Mouse (Mus musculus) lung, postnatal 0 days (tissue): ENCODE measurements around the gene Zfp462. TPM values are rescaled to one million over a fixed set of nuclear protein-coding genes. Genes with fewer than 3 reads are reported as not detected.

ENCODE experiments used
- ATAC-seq: fragments of 200-750 bp; cut with Nextera tagmentation; 2 replicates; pipeline ENCODE4 v1.8.0; 2017; ENCODE audit warnings: moderate library complexity
- DNase-seq: peaks from one replicate; pipeline ENCODE4 v3.0.0-alpha.2; 2016; ENCODE audit warnings: low spot score
- H3K27ac ChIP-seq: fragments of 300-500 bp; sonication (generic); 2 replicates; pipeline ENCODE4 v1.5.1; 2014; ENCODE audit warnings: antibody characterized with exemption, mild to moderate bottlenecking, low read length, mixed read lengths
- H3K27me3 ChIP-seq: fragments of 300-500 bp; sonication (generic); replicated peaks from 2 replicates; pipeline ENCODE4 v1.6.1; 2014; ENCODE audit warnings: low read length, mixed read lengths; ENCODE audit not compliant: insufficient read depth
- H3K36me3 ChIP-seq: fragments of 300-500 bp; sonication (generic); 2 replicates; pipeline ENCODE4 v1.6.1; 2014; ENCODE audit warnings: low read length, mixed read lengths; ENCODE audit not compliant: insufficient read depth
- H3K4me1 ChIP-seq: fragments of 300-500 bp; sonication (generic); 2 replicates; pipeline ENCODE4 v1.6.1; 2014; ENCODE audit warnings: antibody characterized with exemption, low read depth, low read length, mixed read lengths; ENCODE audit not compliant: insufficient read depth
- H3K4me2 ChIP-seq: fragments of 300-500 bp; sonication (generic); replicated peaks from 2 replicates; pipeline ENCODE4 v1.6.1; 2014; ENCODE audit warnings: low read depth, mild to moderate bottlenecking, low read length, moderate library complexity, mixed read lengths
- H3K4me3 ChIP-seq: fragments of 300-500 bp; sonication (generic); 2 replicates; pipeline ENCODE4 v1.5.1; 2014; ENCODE audit warnings: low read depth, low read length
- H3K9ac ChIP-seq: fragments of 300-500 bp; sonication (generic); replicated peaks from 2 replicates; pipeline ENCODE4 v1.6.1; 2014; ENCODE audit warnings: low read depth, mild to moderate bottlenecking
- H3K9me3 ChIP-seq: fragments of 300-500 bp; sonication (generic); 2 replicates; pipeline ENCODE4 v1.6.1; 2016; ENCODE audit warnings: low read length, mixed read lengths
- CTCF ChIP-seq: IDR thresholded peaks from 2 replicates; pipeline ENCODE4 v1.5.1; 2016; ENCODE audit warnings: antibody characterized with exemption, mild to moderate bottlenecking
- EP300 ChIP-seq: IDR thresholded peaks from 2 replicates; pipeline ENCODE4 v1.6.1; 2016; ENCODE audit warnings: antibody characterized with exemption, mild to moderate bottlenecking, control low read depth
- WGBS: fragments of 180-500 bp; shearing (Covaris S2); extraction: QIAGEN DNeasy Blood & Tissue Kit; methylation state at CpG from one replicate; pipeline ENCODE4 v1.1.7; 2014; 5-methylcytosine and 5-hydroxymethylcytosine counted together
- polyA plus RNA-seq: library from polyadenylated mRNA; unstranded; fragments of >200 nt; fragmentation: Nextera tagmentation; extraction: Ambion mirVana; gene quantifications from 2 replicates; pipeline ENCODE4 v1.2.1, GENCODE M21; 2015

Zfp462 gene
- polyA plus RNA-seq, 1 experiment from 2014 or later: 1.5 TPM

DNA sequence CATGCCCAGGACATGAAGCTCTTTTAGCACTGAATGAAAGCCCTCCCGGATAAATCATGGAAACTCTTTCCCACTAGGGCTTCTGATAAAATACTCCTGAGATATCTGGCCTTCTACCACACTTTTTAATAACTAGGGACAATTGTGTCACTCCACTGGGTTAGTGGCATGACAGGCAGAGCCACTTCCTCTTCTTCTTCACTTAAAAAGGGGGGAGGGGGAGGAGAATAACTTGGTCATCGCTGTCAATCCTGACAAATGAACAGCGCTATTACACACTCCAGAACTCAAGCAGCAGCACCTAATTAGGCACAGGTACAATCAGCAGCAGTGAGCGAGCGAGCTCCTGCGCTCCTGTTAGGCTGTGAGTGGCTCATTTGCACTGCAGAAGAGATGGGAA, 153.5 kb downstream of the Zfp462 start:
- Histone ChIP-seq H3K36me3 (no peaks in the 10 kb centered on the region), H3K27ac (no peak overlapping the region), H3K27me3 (no peaks in the 10 kb centered on the region), H3K4me1 (no peaks in the 10 kb centered on the region), H3K9ac (no peak overlapping the region), H3K4me3 (no peak overlapping the region), H3K4me2 (no peak overlapping the region), H3K9me3 (no peaks in the 10 kb centered on the region)
- DNase-seq (no peak), ATAC-seq (no peak)
- WGBS: 63% methylated on average over 6 of the region's 6 CpGs
- TF ChIP-seq CTCF (no peak), EP300 (no peak)

DNA sequence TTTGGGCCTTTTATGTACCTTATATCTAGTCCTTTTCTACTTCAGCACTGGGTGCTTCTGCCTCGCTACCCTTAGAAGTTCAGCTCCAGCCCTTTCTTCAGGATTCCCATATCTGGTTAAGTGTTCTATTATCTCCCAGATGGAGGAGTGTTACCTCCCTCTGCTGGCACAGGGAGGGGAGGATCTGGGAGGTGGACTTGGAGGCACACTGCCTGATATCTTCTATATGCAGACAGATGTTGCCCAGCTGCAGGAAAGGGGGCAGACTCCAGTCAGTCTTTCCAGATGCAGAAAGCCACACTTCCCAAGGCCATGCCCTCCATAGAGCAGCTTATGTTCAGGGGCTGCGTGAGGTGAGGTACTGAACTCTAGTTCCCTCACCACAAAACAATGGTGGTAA, 156.0 kb downstream of the Zfp462 start:
- TF ChIP-seq CTCF (peak; percentile 68), EP300 (no peak)
- no peak overlapping the region for H3K4me3 ChIP-seq
- no peaks in the 10 kb centered on the region for H3K27me3 ChIP-seq
- no peaks in the 10 kb centered on the region for H3K4me1 ChIP-seq
- H3K36me3 ChIP-seq: no peaks in the 10 kb centered on the region
- H3K27ac ChIP-seq: no peak overlapping the region
- H3K9me3 ChIP-seq: no peaks in the 10 kb centered on the region
- peak; percentile 21 for DNase-seq
- WGBS: 42% methylated on average over 2 of the region's 2 CpGs
- ATAC-seq: peak; percentile 21; the same call in 1 of the 2 replicates
- H3K4me2 ChIP-seq: no peak overlapping the region
- H3K9ac ChIP-seq: no peak overlapping the region

DNA sequence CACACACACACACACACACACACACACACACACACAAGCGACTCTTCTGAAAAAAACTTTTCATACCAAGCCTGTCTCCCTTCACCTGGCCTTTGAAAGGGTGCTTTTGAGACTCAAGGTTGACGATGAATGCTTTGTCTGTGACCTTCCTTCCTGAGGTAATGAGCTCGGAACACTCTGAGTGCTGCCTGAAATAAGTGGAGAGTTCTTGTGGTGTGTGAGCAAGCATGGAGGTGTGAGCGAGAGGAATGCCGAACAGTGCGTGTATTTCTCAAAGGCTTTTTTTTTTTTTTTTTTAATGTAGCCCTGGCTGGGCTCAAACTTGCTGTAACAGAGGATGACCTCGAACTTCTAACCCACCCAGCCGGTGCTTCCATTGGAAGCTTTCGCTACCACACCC, 156.8 kb downstream of the Zfp462 start:
- Histone ChIP-seq H3K4me3 (no peak overlapping the region), H3K9me3 (no peaks in the 10 kb centered on the region), H3K4me1 (no peaks in the 10 kb centered on the region), H3K9ac (no peak overlapping the region), H3K4me2 (no peak overlapping the region), H3K36me3 (no peaks in the 10 kb centered on the region), H3K27ac (no peak overlapping the region), H3K27me3 (no peaks in the 10 kb centered on the region)
- peak; percentile 71 for DNase-seq
- WGBS: 56% methylated on average over 9 of the region's 9 CpGs
- ATAC-seq: peak; percentile 77
- TF ChIP-seq EP300: peak; percentile 53; the same call in 1 of the 2 replicates
- TF ChIP-seq CTCF: no peak

DNA sequence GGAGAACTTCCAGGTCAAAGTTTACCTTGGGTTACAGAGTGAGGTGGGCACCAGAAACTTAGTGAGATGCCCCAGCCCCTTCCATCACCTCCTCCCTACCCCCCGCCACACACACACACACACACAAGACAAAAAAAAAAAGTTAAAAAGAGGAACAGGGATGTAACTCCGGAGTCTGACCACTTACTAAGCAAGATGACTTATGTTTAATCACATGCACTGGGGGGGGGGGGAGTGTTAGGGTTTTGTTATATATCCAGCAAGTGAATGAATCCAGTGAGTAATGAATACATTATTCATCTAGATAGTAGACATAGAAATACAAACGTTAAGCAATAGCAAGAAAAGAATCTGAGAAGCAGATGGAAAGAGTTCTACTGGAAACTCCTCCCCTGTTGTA, 157.5 kb downstream of the Zfp462 start:
- TF ChIP-seq EP300 (no peak), CTCF (no peak)
- no peak for DNase-seq
- Histone ChIP-seq H3K4me1 (no peaks in the 10 kb centered on the region), H3K27me3 (no peaks in the 10 kb centered on the region), H3K9ac (no peak overlapping the region), H3K4me3 (no peak overlapping the region), H3K36me3 (no peaks in the 10 kb centered on the region), H3K4me2 (no peak overlapping the region), H3K27ac (no peak overlapping the region), H3K9me3 (no peaks in the 10 kb centered on the region)
- no peak for ATAC-seq
- 82% methylated on average over 3 of the region's 3 CpGs for WGBS

DNA sequence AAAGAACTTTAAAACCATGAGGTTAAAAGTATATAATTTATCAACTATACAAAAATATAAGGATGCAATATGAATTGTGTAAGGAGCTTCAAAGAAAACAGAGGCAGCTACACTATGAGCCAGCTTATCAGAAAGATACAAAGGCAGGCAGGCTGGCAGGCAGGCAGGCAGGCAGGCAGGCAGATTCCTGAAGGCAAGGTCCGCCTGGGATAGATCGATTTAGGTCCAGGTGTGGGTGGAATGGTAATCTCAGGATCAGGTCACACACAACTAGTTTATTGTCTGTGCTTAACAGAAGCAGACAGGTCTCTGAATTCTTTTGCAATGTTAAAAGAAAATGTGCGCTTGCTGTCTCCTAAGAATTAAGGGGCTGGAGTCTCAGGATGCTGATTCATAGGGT, 158.7 kb downstream of the Zfp462 start:
- 80% methylated on average over 3 of the region's 3 CpGs for WGBS
- no peak for TF ChIP-seq EP300
- no peak for TF ChIP-seq CTCF
- Histone ChIP-seq H3K4me3 (no peak overlapping the region), H3K9me3 (no peaks in the 10 kb centered on the region), H3K4me1 (no peaks in the 10 kb centered on the region), H3K9ac (no peak overlapping the region), H3K4me2 (no peak overlapping the region), H3K36me3 (no peaks in the 10 kb centered on the region), H3K27me3 (no peaks in the 10 kb centered on the region), H3K27ac (no peak overlapping the region)
- DNase-seq (no peak), ATAC-seq (no peak)

DNA sequence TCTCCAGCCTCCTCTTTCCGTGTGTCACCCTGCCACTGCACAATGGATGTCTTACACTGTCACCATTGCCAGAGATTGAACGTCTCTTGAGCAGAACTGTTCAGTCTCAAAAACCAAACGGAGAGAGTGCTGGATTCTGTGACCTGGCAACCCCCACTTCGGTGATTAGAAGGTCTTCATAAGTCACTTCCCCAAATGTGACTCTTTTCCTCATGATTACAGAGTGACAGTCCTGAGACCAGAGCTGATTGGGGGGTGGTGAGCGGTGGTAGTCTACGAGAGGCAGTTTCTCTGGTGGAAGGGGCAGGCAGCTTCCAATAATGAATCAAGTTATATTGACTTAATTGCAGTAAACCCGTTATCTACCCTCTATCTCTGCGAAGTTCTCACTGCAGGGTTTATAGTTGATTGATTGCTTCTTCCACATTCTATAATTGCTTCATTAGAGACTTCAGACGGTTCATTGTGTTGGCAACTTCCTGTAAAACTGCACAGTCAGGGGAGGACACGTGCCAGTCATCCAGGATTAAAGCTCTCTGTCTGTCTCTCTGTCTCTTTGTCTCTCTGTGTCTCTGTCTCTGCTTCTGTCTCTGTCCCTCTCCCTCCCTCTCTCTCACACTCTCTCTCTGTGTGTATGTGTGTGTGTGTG, 173.1 kb downstream of the Zfp462 start:
- H3K9me3 ChIP-seq: no peaks in the 10 kb centered on the region
- no peaks in the 10 kb centered on the region for H3K4me1 ChIP-seq
- no peak for DNase-seq
- no peak overlapping the region for H3K4me2 ChIP-seq
- no peak for ATAC-seq
- no peak overlapping the region for H3K4me3 ChIP-seq
- 49% methylated on average over 10 of the region's 10 CpGs for WGBS
- no peak for TF ChIP-seq EP300
- TF ChIP-seq CTCF: no peak
- no peaks in the 10 kb centered on the region for H3K36me3 ChIP-seq
- no peak overlapping the region for H3K9ac ChIP-seq
- H3K27ac ChIP-seq: no peak overlapping the region
- no peaks in the 10 kb centered on the region for H3K27me3 ChIP-seq

DNA sequence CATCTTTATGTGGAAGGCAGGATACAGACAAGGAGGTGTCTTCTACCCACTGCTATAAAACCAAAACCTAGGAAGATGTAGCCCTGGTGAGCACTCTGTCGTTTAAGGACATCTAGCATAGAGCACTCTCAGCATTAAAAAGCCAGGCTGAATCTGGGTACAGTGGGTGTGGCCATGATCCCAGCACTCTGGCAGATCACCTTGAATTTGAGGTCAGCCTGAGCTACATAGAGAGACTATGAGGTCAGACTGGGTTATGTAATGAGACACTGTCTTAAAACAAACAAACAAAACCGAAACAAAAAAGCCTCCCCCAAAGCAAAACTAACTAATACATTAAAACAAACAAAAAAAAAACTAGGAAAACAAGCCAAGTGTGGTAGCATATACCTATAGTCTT, 176.3 kb downstream of the Zfp462 start:
- TF ChIP-seq CTCF (no peak), EP300 (no peak)
- Histone ChIP-seq H3K4me3 (no peak overlapping the region), H3K9ac (no peak overlapping the region), H3K27me3 (no peaks in the 10 kb centered on the region), H3K27ac (no peak overlapping the region), H3K4me2 (no peak overlapping the region), H3K36me3 (no peaks in the 10 kb centered on the region), H3K4me1 (peaks cover 3% of the 10 kb centered on the region; the same call in 1 of the 2 replicates), H3K9me3 (no peaks in the 10 kb centered on the region)
- DNase-seq: no peak
- ATAC-seq: no peak
- 73% methylated on average over 2 of the region's 2 CpGs for WGBS
